Mouse (Mus musculus): ENCODE measurements at regions not wholly inside any gene's neighbourhood (a gene's known extent, or its start where the extent isn't known, plus 50 kb on each side); places are given as distances from the start of the nearest gene placed in this dataset.

GRCm38 (mm10) chr3:60138319-60138718 lies 56.6 kb downstream of the Sucnr1 start:
- DNase-seq (ENCODE audit: low read depth in 1 of 2, low spot score in 2 of 2), result no peak

- no peak for DNase-seq (ENCODE audit: low read depth in 1 of 2, low spot score in 2 of 2)
These were observed 78.2 kb downstream of the Sucnr1 start for GRCm38 (mm10) chr3:60159865-60160264.

- DNase-seq (ENCODE audit: low read depth in 1 of 2, low spot score in 2 of 2), result no peak
These were observed 86.0 kb downstream of the Sucnr1 start for GRCm38 (mm10) chr3:60167633-60168032.

- DNase-seq (ENCODE audit: low read depth in 1 of 2, low spot score in 2 of 2), result no peak
These were observed 86.7 kb downstream of the Sucnr1 start for GRCm38 (mm10) chr3:60168135-60168926.

GRCm38 (mm10) chr3:60169606-60170005 lies 87.9 kb downstream of the Sucnr1 start:
- DNase-seq (ENCODE audit: low read depth in 1 of 2, low spot score in 2 of 2), result no peak

GRCm38 (mm10) chr3:60184481-60184880 lies 102.8 kb downstream of the Sucnr1 start:
- DNase-seq (ENCODE audit: low read depth in 1 of 2, low spot score in 2 of 2), result no peak

- DNase-seq (ENCODE audit: low read depth in 1 of 2, low spot score in 2 of 2), result no peak
These were observed 114.4 kb downstream of the Sucnr1 start for GRCm38 (mm10) chr3:60196031-60196430.

- no peak for DNase-seq (ENCODE audit: low read depth in 1 of 2, low spot score in 2 of 2)
These were observed 126.3 kb downstream of the Sucnr1 start for GRCm38 (mm10) chr3:60207936-60208335.

GRCm38 (mm10) chr3:60218938-60219337 lies 137.3 kb downstream of the Sucnr1 start:
- DNase-seq (ENCODE audit: low read depth in 1 of 2, low spot score in 2 of 2), result no peak

- DNase-seq (ENCODE audit: low read depth in 1 of 2, low spot score in 2 of 2), result no peak
These were observed 159.0 kb downstream of the Sucnr1 start for GRCm38 (mm10) chr3:60240664-60241063.

GRCm38 (mm10) chr3:60266666-60267415 lies 185.2 kb downstream of the Sucnr1 start:
- no peak for DNase-seq (ENCODE audit: low read depth in 1 of 2, low spot score in 2 of 2)

- no peak for DNase-seq (ENCODE audit: low read depth in 1 of 2, low spot score in 2 of 2)
These were observed 185.9 kb downstream of the Sucnr1 start for GRCm38 (mm10) chr3:60267416-60268174.

GRCm38 (mm10) chr3:60270463-60270862 lies 188.8 kb downstream of the Sucnr1 start:
- DNase-seq (ENCODE audit: low read depth in 1 of 2, low spot score in 2 of 2), result no peak

- no peak for DNase-seq (ENCODE audit: low read depth in 1 of 2, low spot score in 2 of 2)
These were observed 192.1 kb downstream of the Sucnr1 start for GRCm38 (mm10) chr3:60273744-60274143.

- no peak for DNase-seq (ENCODE audit: low read depth in 1 of 2, low spot score in 2 of 2)
These were observed 193.7 kb downstream of the Sucnr1 start for GRCm38 (mm10) chr3:60275249-60275838.

- DNase-seq (ENCODE audit: low read depth in 1 of 2, low spot score in 2 of 2), result no peak
These were observed 194.8 kb upstream of the Mbnl1 start for GRCm38 (mm10) chr3:60277791-60278190.

- no peak for DNase-seq (ENCODE audit: low read depth in 1 of 2, low spot score in 2 of 2)
These were observed 191.4 kb upstream of the Mbnl1 start for GRCm38 (mm10) chr3:60281229-60281628.

GRCm38 (mm10) chr3:60281959-60282495 lies 190.6 kb upstream of the Mbnl1 start:
- no peak for DNase-seq (ENCODE audit: low read depth in 1 of 2, low spot score in 2 of 2)

- no peak for DNase-seq (ENCODE audit: low read depth in 1 of 2, low spot score in 2 of 2)
These were observed 180.5 kb upstream of the Mbnl1 start for GRCm38 (mm10) chr3:60292142-60292541.

- DNase-seq (ENCODE audit: low read depth in 1 of 2, low spot score in 2 of 2), result no peak
These were observed 179.7 kb upstream of the Mbnl1 start for GRCm38 (mm10) chr3:60292940-60293339.

GRCm38 (mm10) chr3:60305399-60305798 lies 167.2 kb upstream of the Mbnl1 start:
- no peak for DNase-seq (ENCODE audit: low read depth in 1 of 2, low spot score in 2 of 2)
